12 mouse cellular contexts compared by ENCODE assay signal in the genomic region with DNA sequence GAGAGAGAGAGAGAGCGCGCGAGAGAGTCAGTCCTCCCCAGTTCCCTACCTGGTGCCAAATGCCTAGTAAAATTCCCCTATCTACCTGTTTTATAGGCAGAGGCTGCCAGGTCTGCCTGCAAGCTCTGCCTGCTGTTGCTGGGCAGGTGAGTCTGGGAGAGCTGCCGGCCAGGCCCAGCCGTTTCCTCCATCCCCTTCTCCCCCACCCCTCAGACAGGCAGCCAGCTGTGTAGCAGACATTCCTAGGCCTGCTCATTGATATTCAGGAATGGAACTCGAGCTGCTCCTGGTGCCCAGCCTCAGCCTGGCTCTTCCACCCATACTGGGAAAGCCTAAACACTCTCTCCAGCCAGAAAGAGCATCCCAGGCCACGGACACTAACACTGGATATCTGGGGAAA.
A peak's percentile ranks its signal among the peaks of the same experiment; 100 is the strongest.
DNase-seq lines count a peak whose midpoint lies in the region; ATAC-seq and TF ChIP-seq lines count a peak whose summit lies in the region.
"Had no signal": no experiment of that assay in that cellular context is flagged by ENCODE, and none has a peak within 500 bp of the region (broad histone marks: within the 10 kb centered on the region; RNA-seq: fewer than 3 reads in every experiment).

No protein-coding gene starts in this region.

- peak; percentile 44; the same call in 1 of the 2 replicates for ATAC-seq in forebrain, postnatal 0 days
- ATAC-seq in forebrain, embryonic 12.5 days (ENCODE audit: low FRiP score), result no peak
- ATAC-seq in kidney, embryonic 15.5 days (replicated peaks; ENCODE audit: low FRiP score), result peak; percentile 84
- ATAC-seq in midbrain, embryonic 12.5 days (ENCODE audit: low FRiP score, low read depth), result 0 out of 2 replicates have a peak, but pooled peaks have one; percentile 34
- no peak for ATAC-seq in monocyte, adult 5-6 weeks (replicated peaks; ENCODE audit: insufficient number of reproducible peaks, low FRiP score, low TSS enrichment, poor library complexity, severe bottlenecking)

- H3K4me1 ChIP-seq in forebrain, postnatal 0 days (ENCODE audit: insufficient read depth), result no peaks in the 10 kb centered on the region
- H3K4me1 ChIP-seq in forebrain, embryonic 12.5 days, result peaks cover 11% of the 10 kb centered on the region
- peaks cover 31% of the 10 kb centered on the region for H3K4me1 ChIP-seq in kidney, embryonic 15.5 days
- peaks cover 10% of the 10 kb centered on the region; the same call in 1 of the 2 replicates for H3K4me1 ChIP-seq in midbrain, embryonic 12.5 days
- H3K4me1 ChIP-seq: liver, embryonic 13.5 days; megakaryocyte, embryonic 14.5 days had no signal

- H3K9ac ChIP-seq in forebrain, postnatal 0 days, result no peak overlapping the region
- no peak overlapping the region for H3K9ac ChIP-seq in forebrain, embryonic 12.5 days
- H3K9ac ChIP-seq in kidney, embryonic 15.5 days, result no peak overlapping the region
- H3K9ac ChIP-seq in midbrain, embryonic 12.5 days (replicated peaks), result no peak overlapping the region
- H3K9ac ChIP-seq: heart, embryonic 13.5 days; liver, embryonic 13.5 days had no signal

- no peak overlapping the region for H3K4me3 ChIP-seq in forebrain, postnatal 0 days (ENCODE audit: low read depth, low read length)
- H3K4me3 ChIP-seq in forebrain, embryonic 12.5 days (replicated peaks), result no peak overlapping the region
- H3K4me3 ChIP-seq in kidney, embryonic 15.5 days (replicated peaks), result no peak overlapping the region
- H3K4me3 ChIP-seq in midbrain, embryonic 12.5 days, result no peak overlapping the region
- H3K4me3 ChIP-seq: heart, embryonic 13.5 days; liver, embryonic 13.5 days; megakaryocyte, embryonic 14.5 days had no signal

- no peaks in the 10 kb centered on the region; the same call in 1 of the 2 replicates for H3K27me3 ChIP-seq in forebrain, postnatal 0 days (ENCODE audit: insufficient read depth, low read length)
- peaks cover 2% of the 10 kb centered on the region; the same call in 1 of the 2 replicates for H3K27me3 ChIP-seq in forebrain, embryonic 12.5 days
- peaks cover 12% of the 10 kb centered on the region; the same call in 1 of the 2 replicates for H3K27me3 ChIP-seq in kidney, embryonic 15.5 days
- no peaks in the 10 kb centered on the region for H3K27me3 ChIP-seq in midbrain, embryonic 12.5 days

- H3K4me2 ChIP-seq in forebrain, postnatal 0 days (ENCODE audit: low read depth), result no peak overlapping the region
- no peak overlapping the region for H3K4me2 ChIP-seq in forebrain, embryonic 12.5 days
- no peak overlapping the region for H3K4me2 ChIP-seq in kidney, embryonic 15.5 days
- H3K4me2 ChIP-seq in midbrain, embryonic 12.5 days (replicated peaks), result no peak overlapping the region
- H3K4me2 ChIP-seq: heart, embryonic 13.5 days; liver, embryonic 13.5 days had no signal

- WGBS in forebrain, postnatal 0 days, result 40% methylated on average over 7 of the region's 7 CpGs
- 36% methylated on average over 7 of the region's 7 CpGs for WGBS in forebrain, embryonic 12.5 days
- 36% methylated on average over 7 of the region's 7 CpGs for WGBS in kidney, embryonic 15.5 days
- WGBS in midbrain, embryonic 12.5 days, result 40% methylated on average over 7 of the region's 7 CpGs

- TF ChIP-seq CTCF in forebrain, postnatal 0 days (IDR thresholded peaks at IDR 0.05; ENCODE audit: low read depth), result no peak

- no peak for DNase-seq in forebrain, postnatal 0 days
- peak; percentile 63 for DNase-seq in forelimb bud, embryonic 11.5 days (ENCODE audit: low read depth, low spot score)
- DNase-seq in layer of hippocampus, adult 11-12 months (ENCODE audit: low spot score), result no peak
- no peak for DNase-seq in heart, adult 18-20 months
- DNase-seq: cerebellum, postnatal 10 days; liver, embryonic 13.5 days had no signal

- H3K27ac ChIP-seq in forebrain, postnatal 0 days (ENCODE audit: low read depth, low read length), result no peak overlapping the region
- no peak overlapping the region for H3K27ac ChIP-seq in forebrain, embryonic 12.5 days
- peak overlapping the region; percentile 38; the same call in 1 of the 2 replicates for H3K27ac ChIP-seq in kidney, embryonic 15.5 days
- H3K27ac ChIP-seq in midbrain, embryonic 12.5 days (replicated peaks), result no peak overlapping the region
- H3K27ac ChIP-seq: heart, embryonic 13.5 days; liver, embryonic 13.5 days had no signal

- H3K36me3 ChIP-seq in forebrain, postnatal 0 days (ENCODE audit: insufficient read depth), result no peaks in the 10 kb centered on the region
- H3K36me3 ChIP-seq in forebrain, embryonic 12.5 days (replicated peaks), result no peaks in the 10 kb centered on the region
- H3K36me3 ChIP-seq in kidney, embryonic 15.5 days, result no peaks in the 10 kb centered on the region
- H3K36me3 ChIP-seq in midbrain, embryonic 12.5 days, result no peaks in the 10 kb centered on the region
- H3K36me3 ChIP-seq: heart, embryonic 13.5 days; liver, embryonic 13.5 days had no signal

- no peaks in the 10 kb centered on the region for H3K9me3 ChIP-seq in forebrain, postnatal 0 days (ENCODE audit: low read length)
- no peaks in the 10 kb centered on the region for H3K9me3 ChIP-seq in forebrain, embryonic 12.5 days
- no peaks in the 10 kb centered on the region for H3K9me3 ChIP-seq in kidney, embryonic 15.5 days (replicated peaks)
- no peaks in the 10 kb centered on the region for H3K9me3 ChIP-seq in midbrain, embryonic 12.5 days
- H3K9me3 ChIP-seq: heart, embryonic 13.5 days; liver, embryonic 13.5 days; megakaryocyte, embryonic 14.5 days had no signal

Comparison
In these comparisons a context has a peak if more than half of its experiments do, and no peak if none do; other contexts are left out.
1. ATAC-seq: peak in forebrain, postnatal 0 days (single experiment), kidney, embryonic 15.5 days (single experiment) and midbrain, embryonic 12.5 days (single experiment); none in forebrain, embryonic 12.5 days (single experiment) and monocyte, adult 5-6 weeks (single experiment).